Mouse (Mus musculus): ENCODE results near the gene Olfr1423. TPM values are rescaled to one million over a fixed set of nuclear protein-coding genes. Genes with fewer than 3 reads are reported as not detected.

Olfr1423 gene
- polyA plus RNA-seq, 2 experiments: not detected

- H3K9ac ChIP-seq (replicated peaks): no peak overlapping the region
- H3K4me2 ChIP-seq (ENCODE audit: low read depth): no peak overlapping the region
- 0 out of 4 replicates have a peak, but pooled peaks cover 0 to 1% of the 10 kb centered on the region in 2 experiments for H3K4me1 ChIP-seq (replicated peaks; ENCODE audit: control insufficient read depth in 2 of 2, insufficient read depth in 2 of 2, low read length in 1 of 2)
- TF ChIP-seq EP300 (IDR thresholded peaks at IDR 0.05; ENCODE audit: low read depth): no peak
- TF ChIP-seq CTCF (IDR thresholded peaks at IDR 0.05; ENCODE audit: low read depth): peak; percentile 72
- no peaks in the 10 kb centered on the region for H3K9me3 ChIP-seq (ENCODE audit: control insufficient read depth, low read length)
- WGBS (ENCODE audit: insufficient replicate concordance): 66% methylated on average over 8 of the region's 8 CpGs
- DNase-seq (ENCODE audit: low read depth in 3 of 3, low spot score in 3 of 3) (no peak), ATAC-seq (ENCODE audit: insufficient read depth) (no peak)
- H3K4me3 ChIP-seq (ENCODE audit: insufficient read depth in 1 of 2, low read depth in 2 of 2, low read length in 2 of 2): no peak overlapping the region
- H3K27ac ChIP-seq: no peak overlapping the region
- no peaks in the 10 kb centered on the region for H3K27me3 ChIP-seq (ENCODE audit: control insufficient read depth, insufficient read depth, low read length)
- no peaks in the 10 kb centered on the region for H3K36me3 ChIP-seq (replicated peaks; ENCODE audit: control insufficient read depth, insufficient read depth, low read depth)
Measured at GRCm38 (mm10) chr19:12015708-12016107, 25.4 kb downstream of the Olfr1423 start.

GRCm38 (mm10) chr19:12013228-12013627, 27.9 kb downstream of the Olfr1423 start:
- Histone ChIP-seq H3K4me1 (replicated peaks; ENCODE audit: control insufficient read depth in 2 of 2, insufficient read depth in 2 of 2, low read length in 1 of 2) (peaks cover 6 to 11% of the 10 kb centered on the region in 2 experiments; a peak in 2 of 4 replicates), H3K9ac (replicated peaks) (no peak overlapping the region), H3K4me2 (ENCODE audit: low read depth) (peak overlapping the region; percentile 85), H3K27ac (no peak overlapping the region), H3K4me3 (ENCODE audit: insufficient read depth in 1 of 2, low read depth in 2 of 2, low read length in 2 of 2) (peak overlapping the region; percentile 36 to 63; a peak in 3 of 4 replicates), H3K36me3 (replicated peaks; ENCODE audit: control insufficient read depth, insufficient read depth, low read depth) (no peaks in the 10 kb centered on the region), H3K9me3 (ENCODE audit: control insufficient read depth, low read length) (no peaks in the 10 kb centered on the region), H3K27me3 (ENCODE audit: control insufficient read depth, insufficient read depth, low read length) (no peaks in the 10 kb centered on the region)
- no peak for TF ChIP-seq CTCF (IDR thresholded peaks at IDR 0.05; ENCODE audit: low read depth)
- no peak for TF ChIP-seq EP300 (IDR thresholded peaks at IDR 0.05; ENCODE audit: low read depth)
- DNase-seq (ENCODE audit: low read depth in 3 of 3, low spot score in 3 of 3) (peak in 1 of 3 experiments; percentile 43), ATAC-seq (ENCODE audit: insufficient read depth) (no peak)
- under 1% methylated on average over 12 of the region's 12 CpGs for WGBS (ENCODE audit: insufficient replicate concordance)

GRCm38 (mm10) chr19:12012615-12013014, 28.5 kb downstream of the Olfr1423 start:
- 2% methylated on average over 10 of the region's 10 CpGs for WGBS (ENCODE audit: insufficient replicate concordance)

GRCm38 (mm10) chr19:12011560-12012556, 29.3 kb downstream of the Olfr1423 start:
- H3K27me3 ChIP-seq (ENCODE audit: control insufficient read depth, insufficient read depth, low read length): no peaks in the 10 kb centered on the region
- DNase-seq (ENCODE audit: low read depth in 3 of 3, low spot score in 3 of 3) (peak; percentile 82 to 87 (median 85)), ATAC-seq (ENCODE audit: insufficient read depth) (peak; percentile 76)
- no peaks in the 10 kb centered on the region for H3K9me3 ChIP-seq (ENCODE audit: control insufficient read depth, low read length)
- peak overlapping the region; percentile 63 to 79 for H3K4me3 ChIP-seq (ENCODE audit: insufficient read depth in 1 of 2, low read depth in 2 of 2, low read length in 2 of 2)
- H3K27ac ChIP-seq: peak overlapping the region; percentile 59
- H3K9ac ChIP-seq (replicated peaks): peak overlapping the region; percentile 2; the same call in 1 of the 2 replicates
- TF ChIP-seq CTCF (IDR thresholded peaks at IDR 0.05; ENCODE audit: low read depth) (peak; percentile 90), EP300 (IDR thresholded peaks at IDR 0.05; ENCODE audit: low read depth) (no peak)
- no peaks in the 10 kb centered on the region for H3K36me3 ChIP-seq (replicated peaks; ENCODE audit: control insufficient read depth, insufficient read depth, low read depth)
- H3K4me2 ChIP-seq (ENCODE audit: low read depth): peak overlapping the region; percentile 85
- peaks cover 8 to 19% of the 10 kb centered on the region in 2 experiments for H3K4me1 ChIP-seq (replicated peaks; ENCODE audit: control insufficient read depth in 2 of 2, insufficient read depth in 2 of 2, low read length in 1 of 2)
- under 1% methylated on average over 49 of the region's 49 CpGs for WGBS (ENCODE audit: insufficient replicate concordance)

More at GRCm38 (mm10) chr19:12012615-12013014, 28.5 kb downstream of the Olfr1423 start:
- Histone ChIP-seq H3K4me3 (ENCODE audit: insufficient read depth in 1 of 2, low read depth in 2 of 2, low read length in 2 of 2) (peak overlapping the region; percentile 42 to 63; a peak in 3 of 4 replicates), H3K4me2 (ENCODE audit: low read depth) (peak overlapping the region; percentile 85), H3K4me1 (replicated peaks; ENCODE audit: control insufficient read depth in 2 of 2, insufficient read depth in 2 of 2, low read length in 1 of 2) (peaks cover 6 to 13% of the 10 kb centered on the region in 2 experiments; a peak in 2 of 4 replicates), H3K27me3 (ENCODE audit: control insufficient read depth, insufficient read depth, low read length) (no peaks in the 10 kb centered on the region), H3K27ac (no peak overlapping the region), H3K9me3 (ENCODE audit: control insufficient read depth, low read length) (no peaks in the 10 kb centered on the region), H3K9ac (replicated peaks) (peak overlapping the region; percentile 25; the same call in 1 of the 2 replicates), H3K36me3 (replicated peaks; ENCODE audit: control insufficient read depth, insufficient read depth, low read depth) (no peaks in the 10 kb centered on the region)
- TF ChIP-seq CTCF (IDR thresholded peaks at IDR 0.05; ENCODE audit: low read depth) (no peak), EP300 (IDR thresholded peaks at IDR 0.05; ENCODE audit: low read depth) (no peak)
- ATAC-seq (ENCODE audit: insufficient read depth) (no peak), DNase-seq (ENCODE audit: low read depth in 3 of 3, low spot score in 3 of 3) (no peak)
